Mouse (Mus musculus) E14TG2a.4 (cell line): ENCODE results near the gene Arnt2.

ENCODE experiments used
- CTCF ChIP-seq: conservative IDR thresholded peaks from 2 replicates; pipeline ENCODE4 v1.5.1; 2014; ENCODE audit warnings: low read length
- NANOG ChIP-seq: IDR thresholded peaks from 2 replicates; pipeline ENCODE4 v1.6.1; 2014; ENCODE audit warnings: borderline replicate concordance, low read length, mixed read lengths
- POU5F1 ChIP-seq: IDR thresholded peaks from 2 replicates; pipeline ENCODE4 v1.6.1; 2014; ENCODE audit warnings: low read length, borderline replicate concordance

GRCm38 (mm10) chr7:84417441-84417840, 7.5 kb upstream of the Arnt2 start:
- TF ChIP-seq CTCF: no peak
- TF ChIP-seq NANOG: no peak
- TF ChIP-seq POU5F1: no peak
